Mouse (Mus musculus): ENCODE results near the gene Tpo.

The Tpo gene

GRCm38 (mm10) chr12:30076316-30076715 lies 56.1 kb downstream of the Tpo start:
- no peak for DNase-seq (ENCODE audit: low spot score)

- no peak for DNase-seq (ENCODE audit: low spot score)
Observed at GRCm38 (mm10) chr12:30069321-30069720, 63.1 kb downstream of the Tpo start.

GRCm38 (mm10) chr12:30067806-30068205 lies 64.6 kb downstream of the Tpo start:
- DNase-seq (ENCODE audit: low spot score): no peak

- no peak for DNase-seq (ENCODE audit: low spot score)
Observed at GRCm38 (mm10) chr12:30062118-30062505, 70.3 kb downstream of the Tpo start.

- DNase-seq (ENCODE audit: low spot score): no peak
Observed at GRCm38 (mm10) chr12:30061503-30062117, 70.8 kb downstream of the Tpo start.

GRCm38 (mm10) chr12:30058044-30058443 lies 74.4 kb downstream of the Tpo start:
- DNase-seq (ENCODE audit: low spot score): no peak

GRCm38 (mm10) chr12:30054761-30055540 lies 77.5 kb downstream of the Tpo start:
- DNase-seq (ENCODE audit: low spot score): no peak

- DNase-seq (ENCODE audit: low spot score): no peak
Observed at GRCm38 (mm10) chr12:30050235-30050634, 82.2 kb downstream of the Tpo start.

- DNase-seq (ENCODE audit: low spot score): no peak
Observed at GRCm38 (mm10) chr12:30049818-30050217, 82.6 kb downstream of the Tpo start.

- DNase-seq (ENCODE audit: low spot score): no peak
Observed at GRCm38 (mm10) chr12:30048848-30049247, 83.6 kb downstream of the Tpo start.

- DNase-seq (ENCODE audit: low spot score): no peak
Observed at GRCm38 (mm10) chr12:30040150-30040549, 92.3 kb downstream of the Tpo start.

GRCm38 (mm10) chr12:30039565-30039964 lies 92.9 kb downstream of the Tpo start:
- no peak for DNase-seq (ENCODE audit: low spot score)

GRCm38 (mm10) chr12:30036569-30037055 lies 95.8 kb downstream of the Tpo start:
- DNase-seq (ENCODE audit: low spot score): no peak

GRCm38 (mm10) chr12:30035841-30036568 lies 96.4 kb downstream of the Tpo start:
- DNase-seq (ENCODE audit: low spot score): no peak

GRCm38 (mm10) chr12:30035406-30035805 lies 97.0 kb downstream of the Tpo start:
- no peak for DNase-seq (ENCODE audit: low spot score)

GRCm38 (mm10) chr12:30034681-30035080 lies 97.7 kb downstream of the Tpo start:
- DNase-seq (ENCODE audit: low spot score): no peak

- no peak for DNase-seq (ENCODE audit: low spot score)
Observed at GRCm38 (mm10) chr12:30030571-30030970, 101.9 kb downstream of the Tpo start.

- no peak for DNase-seq (ENCODE audit: low spot score)
Observed at GRCm38 (mm10) chr12:30029111-30029510, 103.3 kb downstream of the Tpo start.

GRCm38 (mm10) chr12:30027721-30028340 lies 104.6 kb downstream of the Tpo start:
- no peak for DNase-seq (ENCODE audit: low spot score)

GRCm38 (mm10) chr12:30024264-30024825 lies 108.1 kb downstream of the Tpo start:
- no peak for DNase-seq (ENCODE audit: low spot score)

- no peak for DNase-seq (ENCODE audit: low spot score)
Observed at GRCm38 (mm10) chr12:30023491-30023890, 108.9 kb downstream of the Tpo start.

GRCm38 (mm10) chr12:30020447-30020846 lies 112.0 kb downstream of the Tpo start:
- DNase-seq (ENCODE audit: low spot score): no peak
